Mouse (Mus musculus) fat pad, adult 2 months (tissue): ENCODE measurements around the gene Gm20489.

Experiments
- DNase-seq: peaks from one replicate; pipeline ENCODE4 v3.0.0-alpha.2; 2011; ENCODE audit warnings: low read depth, low spot score; ENCODE audit errors: extremely low read depth

Gm20489 gene

GRCm38 (mm10) chrX:101268755-101269124, at the start of gene Gm20489:
Gm20489 (minus strand) TSS chrX:101269023.
- no peak for DNase-seq

GRCm38 (mm10) chrX:101313625-101314359, 45.0 kb upstream of the Gm20489 start:
- DNase-seq: no peak

GRCm38 (mm10) chrX:101309299-101309698, 40.5 kb upstream of the Gm20489 start:
- no peak for DNase-seq

GRCm38 (mm10) chrX:101304646-101305045, 35.8 kb upstream of the Gm20489 start:
- no peak for DNase-seq

- DNase-seq: no peak
These were observed 32.8 kb upstream of the Gm20489 start for GRCm38 (mm10) chrX:101301654-101302053.

GRCm38 (mm10) chrX:101300427-101301030, 31.7 kb upstream of the Gm20489 start:
- DNase-seq: no peak

- DNase-seq: no peak
These were observed 30.9 kb upstream of the Gm20489 start for GRCm38 (mm10) chrX:101299473-101300426.

- no peak for DNase-seq
These were observed 30.2 kb upstream of the Gm20489 start, which contains the start of gene Nlgn3 for GRCm38 (mm10) chrX:101299055-101299454. Nlgn3 (plus strand) TSS chrX:101299168.

GRCm38 (mm10) chrX:101290111-101290510, 21.3 kb upstream of the Gm20489 start:
- no peak for DNase-seq

GRCm38 (mm10) chrX:101289037-101289436, 20.2 kb upstream of the Gm20489 start:
- DNase-seq: no peak

GRCm38 (mm10) chrX:101288432-101288831, 19.6 kb upstream of the Gm20489 start:
- no peak for DNase-seq

- DNase-seq: no peak
These were observed 18.7 kb upstream of the Gm20489 start for GRCm38 (mm10) chrX:101287543-101287942.

GRCm38 (mm10) chrX:101285953-101286670, 17.3 kb upstream of the Gm20489 start:
- DNase-seq: no peak

GRCm38 (mm10) chrX:101285534-101285933, 16.7 kb upstream of the Gm20489 start:
- no peak for DNase-seq

GRCm38 (mm10) chrX:101282813-101283212, 14.0 kb upstream of the Gm20489 start:
- no peak for DNase-seq

- DNase-seq: no peak
These were observed 5.3 kb upstream of the Gm20489 start, which contains the start of gene Med12 for GRCm38 (mm10) chrX:101273875-101274738. Med12 (plus strand) TSS chrX:101274030.

- DNase-seq: no peak
These were observed 4.6 kb upstream of the Gm20489 start for GRCm38 (mm10) chrX:101273410-101273809.

- DNase-seq: no peak
These were observed 633 bp downstream of the Gm20489 start, which contains the start of gene Il2rg for GRCm38 (mm10) chrX:101268025-101268754. Il2rg (minus strand) TSS chrX:101268255.

GRCm38 (mm10) chrX:101266631-101267030, 2.2 kb downstream of the Gm20489 start:
- no peak for DNase-seq
